Mouse (Mus musculus): ENCODE data around the gene Akap10. TPM values are rescaled to one million over a fixed set of nuclear protein-coding genes. Genes with fewer than 3 reads are reported as not detected.
"Not testable (repeated sequence)": the region's sequence is repeated elsewhere in the genome, so short reads cannot be mapped to it uniquely, and the experiment has no call there.

Gene Akap10
- polyA plus RNA-seq (2012; rRNA removed) = 9.0 and 10.7 TPM in 2 replicates

- under 1% methylated on average over 43 of the region's 43 CpGs for WGBS
- DNase-seq (ENCODE audit: low read depth, low spot score) = peak; percentile 80
These were observed at the start of gene Akap10 for GRCm38 (mm10) chr11:61930098-61930517. TSS of gene Akap10 (minus strand) at chr11:61930252.

DNA sequence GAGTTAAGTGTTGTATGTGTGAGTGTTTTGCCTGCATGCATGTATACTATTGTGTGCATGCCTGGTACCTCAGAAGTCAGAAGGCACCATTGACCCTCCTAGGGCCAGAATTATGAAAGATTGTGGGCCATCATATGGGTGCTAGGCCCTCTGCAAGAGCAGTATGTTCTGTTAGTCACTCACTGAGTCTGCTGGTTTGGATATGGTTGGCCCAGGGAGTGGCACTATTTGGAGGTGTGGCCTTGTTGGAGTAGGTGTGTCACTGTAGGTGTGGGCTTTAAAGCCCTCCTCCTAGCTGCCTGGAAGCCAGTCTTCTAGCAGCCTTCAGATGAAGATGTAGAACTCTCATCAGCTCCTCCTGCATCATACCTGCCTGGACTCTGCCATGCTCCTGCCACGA is 45.7 kb upstream of the Akap10 start:
- DNase-seq (ENCODE audit: low read depth, low spot score) = no peak
- WGBS = 73% methylated on average over 1 of the region's 1 CpGs

GRCm38 (mm10) chr11:61974106-61974707 is 44.2 kb upstream of the Akap10 start:
- 59% methylated on average over 13 of the region's 13 CpGs for WGBS

DNA sequence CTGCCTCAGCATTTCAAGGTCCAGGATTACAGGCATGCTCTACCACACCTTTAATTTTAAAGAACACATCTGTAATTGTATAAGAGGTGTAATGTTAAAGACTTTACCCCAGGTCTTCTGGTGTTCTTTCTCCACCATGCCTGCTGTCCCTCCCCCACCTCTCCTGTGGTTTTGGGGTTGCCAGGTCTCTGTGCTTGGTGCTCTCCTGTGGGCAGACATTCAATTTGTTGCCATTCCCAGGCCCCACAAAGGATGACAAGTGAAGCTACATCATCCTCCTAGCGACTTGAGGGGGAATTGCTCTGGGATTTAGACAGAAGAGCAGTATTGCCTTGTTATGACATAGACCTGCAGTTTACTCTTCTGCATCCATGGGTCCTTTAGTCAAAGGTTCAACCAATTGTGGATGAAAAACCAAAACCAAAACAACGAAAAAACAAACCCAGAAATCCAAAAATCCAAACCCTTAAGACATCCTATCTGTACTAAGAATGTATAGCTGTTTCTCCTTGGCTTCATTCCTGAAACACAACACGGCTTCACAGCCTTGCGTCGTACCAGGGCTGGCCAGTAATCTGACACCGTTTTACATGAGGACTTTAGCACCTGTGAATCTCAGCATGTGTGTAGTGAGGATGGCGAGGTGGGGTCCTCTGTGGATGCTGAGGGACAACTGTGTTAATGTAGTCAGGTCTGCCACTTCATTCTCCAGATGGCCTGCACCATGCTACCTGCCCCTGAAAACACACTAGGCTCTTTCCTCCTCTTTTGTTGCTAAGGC is 41.6 kb upstream of the Akap10 start:
- WGBS = 44% methylated on average over 7 of the region's 7 CpGs
- no peak for DNase-seq (ENCODE audit: low read depth, low spot score)

More at GRCm38 (mm10) chr11:61974106-61974707, 44.2 kb upstream of the Akap10 start:
- no peak for DNase-seq (ENCODE audit: low read depth, low spot score)

DNA sequence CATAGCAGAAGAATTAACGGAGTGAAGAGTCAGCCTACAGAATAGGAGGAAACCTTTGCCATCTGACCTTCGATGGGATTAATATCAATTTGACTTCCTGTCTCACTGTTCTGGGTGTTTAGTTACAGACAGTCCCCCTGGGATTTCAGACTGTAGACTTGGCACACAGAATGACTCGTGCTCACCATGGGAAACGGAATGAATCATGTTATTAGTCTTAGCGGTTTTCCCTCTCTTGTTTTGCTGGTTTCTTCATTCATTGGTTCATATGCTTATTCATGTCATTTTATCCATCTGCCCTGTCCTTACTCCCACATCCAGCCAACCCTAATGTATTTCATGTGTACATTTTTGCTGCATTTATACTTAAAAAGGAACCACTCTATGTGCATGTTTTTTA is 40.8 kb upstream of the Akap10 start:
- WGBS = 49% methylated on average over 5 of the region's 5 CpGs
- DNase-seq (ENCODE audit: low read depth, low spot score) = no peak

- no peak for DNase-seq (ENCODE audit: low read depth, low spot score)
- WGBS = 87% methylated on average over 2 of the region's 2 CpGs
These were observed 38.8 kb upstream of the Akap10 start for GRCm38 (mm10) chr11:61968875-61969274.

DNA sequence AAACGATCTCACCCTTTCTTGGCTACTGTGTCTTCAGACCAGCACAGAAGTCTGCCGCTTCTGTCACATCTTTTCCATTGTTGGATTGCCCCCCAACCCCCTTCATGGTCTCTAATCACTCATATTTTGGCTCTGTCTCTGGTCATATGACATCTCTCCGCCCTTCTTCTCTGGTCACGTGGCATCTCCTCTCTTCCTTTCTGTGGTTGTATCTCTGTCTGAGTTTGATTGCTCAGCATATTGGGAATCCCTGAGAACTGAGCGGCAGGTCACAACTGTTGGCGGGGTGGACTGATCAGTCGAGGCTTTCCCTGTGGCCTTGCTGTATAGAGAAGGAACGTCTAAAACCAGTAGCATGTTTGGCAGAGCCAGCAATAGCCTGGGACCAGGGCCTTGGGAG is 37.0 kb upstream of the Akap10 start:
- WGBS = 75% methylated on average over 8 of the region's 8 CpGs
- DNase-seq (ENCODE audit: low read depth, low spot score) = no peak

GRCm38 (mm10) chr11:61964611-61965010 is 34.6 kb upstream of the Akap10 start:
- DNase-seq (ENCODE audit: low read depth, low spot score) = no peak
- 88% methylated on average over 5 of the region's 5 CpGs for WGBS

GRCm38 (mm10) chr11:61963193-61963592 is 33.1 kb upstream of the Akap10 start:
- no peak for DNase-seq (ENCODE audit: low read depth, low spot score)
- WGBS = 83% methylated on average over 3 of the region's 3 CpGs

GRCm38 (mm10) chr11:61962684-61963083 is 32.6 kb upstream of the Akap10 start:
- no peak for DNase-seq (ENCODE audit: low read depth, low spot score)
- WGBS = 72% methylated on average over 6 of the region's 6 CpGs

- WGBS = 69% methylated on average over 2 of the region's 2 CpGs
- no peak for DNase-seq (ENCODE audit: low read depth, low spot score)
These were observed 30.0 kb upstream of the Akap10 start for GRCm38 (mm10) chr11:61960096-61960495.

DNA sequence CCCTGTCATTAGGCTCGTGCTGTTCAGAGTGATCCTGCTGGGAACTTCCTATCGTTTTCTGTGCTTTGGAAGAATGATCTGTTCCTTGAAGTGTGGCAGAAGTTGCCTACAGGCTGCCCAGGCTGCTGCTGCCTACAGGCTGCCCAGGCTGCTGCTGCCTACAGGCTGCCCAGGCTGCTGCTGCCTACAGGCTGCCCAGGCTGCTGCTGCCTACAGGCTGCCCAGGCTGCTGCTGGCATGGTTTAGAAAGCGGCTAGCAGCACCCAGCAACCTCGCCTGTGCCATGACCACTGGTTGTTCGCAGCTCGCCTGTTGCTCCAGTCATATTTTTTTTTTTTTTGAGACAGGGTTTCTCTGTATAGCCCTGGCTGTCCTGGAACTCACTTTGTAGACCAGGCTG is 28.7 kb upstream of the Akap10 start:
- DNase-seq (ENCODE audit: low read depth, low spot score) = not testable (repeated sequence)
- WGBS = 64% methylated on average over 6 of the region's 6 CpGs

DNA sequence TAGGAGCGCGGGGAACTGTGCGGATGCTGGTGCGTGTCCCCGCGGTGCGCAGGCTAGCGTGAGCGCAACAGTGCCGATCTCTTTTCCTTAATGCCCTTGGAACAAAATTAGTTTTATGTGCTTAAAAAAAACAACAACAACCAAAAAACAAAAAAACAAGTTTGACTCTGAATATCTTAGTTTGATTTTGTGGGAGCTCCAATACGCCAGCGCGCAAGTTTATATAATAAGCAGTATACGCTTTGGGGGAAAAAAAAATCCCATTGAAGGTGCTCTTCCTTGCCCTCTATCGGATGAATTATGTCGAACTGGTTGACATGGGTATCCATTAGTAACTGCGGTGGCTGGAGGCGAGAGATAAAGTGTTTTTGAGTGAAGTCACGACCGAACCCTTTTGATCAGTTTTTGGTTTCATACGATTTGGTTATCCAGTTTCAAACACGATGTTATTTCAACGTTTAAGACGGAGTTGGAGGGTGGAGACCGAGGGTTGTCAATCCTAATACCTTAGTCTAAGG is 27.3 kb upstream of the Akap10 start:
- no peak for DNase-seq (ENCODE audit: low read depth, low spot score)
- 5% methylated on average over 25 of the region's 25 CpGs for WGBS

- peak; percentile 44 for DNase-seq (ENCODE audit: low read depth, low spot score)
- under 1% methylated on average over 58 of the region's 58 CpGs for WGBS
These were observed 26.7 kb upstream of the Akap10 start, which contains the start of gene Specc1 for GRCm38 (mm10) chr11:61956572-61957295. TSS of gene Specc1 (plus strand) at chr11:61956763.

DNA sequence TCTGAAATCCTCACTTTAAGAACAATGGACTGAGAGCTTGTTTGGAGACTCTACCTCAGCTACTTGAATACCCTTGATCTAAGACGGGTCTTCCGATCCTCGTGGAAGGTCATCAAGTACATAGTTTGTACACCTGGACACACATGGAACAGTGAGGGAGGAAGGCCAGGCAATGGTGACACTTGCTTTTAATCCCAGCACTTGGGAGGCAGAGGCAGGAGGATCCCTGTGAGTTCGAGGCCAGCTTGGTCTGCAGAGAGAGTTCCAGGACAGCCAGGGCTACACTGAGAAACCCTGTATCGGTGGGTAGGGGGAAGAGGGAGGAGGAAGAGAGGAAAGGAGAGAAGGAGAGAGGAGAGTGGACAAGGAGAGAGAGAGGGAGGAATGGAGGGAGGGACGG is 25.9 kb upstream of the Akap10 start:
- WGBS = 83% methylated on average over 6 of the region's 6 CpGs
- no peak for DNase-seq (ENCODE audit: low read depth, low spot score)

GRCm38 (mm10) chr11:61955136-61955535 is 25.1 kb upstream of the Akap10 start:
- WGBS = 54% methylated on average over 6 of the region's 6 CpGs
- no peak for DNase-seq (ENCODE audit: low read depth, low spot score)

DNA sequence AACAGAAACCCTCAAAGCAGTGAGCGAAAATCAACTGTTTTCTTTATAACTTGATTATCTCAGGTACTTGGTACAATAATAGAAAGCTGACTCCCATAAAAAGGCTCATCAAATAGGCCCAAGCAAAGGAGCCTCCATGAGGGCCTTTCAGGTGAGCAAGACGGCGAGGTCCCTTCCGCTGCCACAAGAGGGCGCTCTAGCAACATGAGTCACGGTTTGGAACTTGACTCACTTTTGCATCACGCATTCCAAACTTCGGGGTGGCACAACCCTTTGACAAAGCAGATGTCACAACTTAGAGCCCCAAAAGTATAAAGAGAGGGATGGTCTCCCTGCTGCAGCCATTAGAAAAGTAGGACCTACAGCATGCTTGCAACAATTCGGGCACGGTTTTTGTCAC is 20.6 kb upstream of the Akap10 start:
- DNase-seq (ENCODE audit: low read depth, low spot score) = peak; percentile 52
- WGBS = 18% methylated on average over 10 of the region's 10 CpGs

DNA sequence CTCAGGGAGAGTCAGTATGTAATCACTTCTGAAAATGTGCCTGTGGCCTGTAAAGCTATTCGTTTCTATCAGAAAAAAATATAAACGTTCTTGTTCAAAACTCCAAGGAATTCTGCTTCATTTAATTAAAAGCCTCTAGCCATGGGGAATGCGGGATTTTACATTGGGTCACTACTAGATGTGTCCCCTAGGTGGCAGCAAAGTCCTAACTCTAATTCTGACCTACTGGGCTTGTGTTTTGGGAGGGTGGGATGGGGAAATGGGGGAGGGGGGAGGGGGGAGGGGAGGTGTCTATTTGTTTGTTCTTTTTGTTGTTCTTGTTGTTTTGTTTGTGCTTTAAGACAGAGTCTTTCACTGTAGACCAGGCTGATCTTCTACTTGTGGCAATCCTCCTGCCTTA is 19.3 kb upstream of the Akap10 start:
- DNase-seq (ENCODE audit: low read depth, low spot score) = no peak
- 1% methylated on average over 3 of the region's 3 CpGs for WGBS

- DNase-seq (ENCODE audit: low read depth, low spot score) = no peak
- 87% methylated on average over 4 of the region's 4 CpGs for WGBS
These were observed 16.6 kb upstream of the Akap10 start for GRCm38 (mm10) chr11:61946608-61947007.

DNA sequence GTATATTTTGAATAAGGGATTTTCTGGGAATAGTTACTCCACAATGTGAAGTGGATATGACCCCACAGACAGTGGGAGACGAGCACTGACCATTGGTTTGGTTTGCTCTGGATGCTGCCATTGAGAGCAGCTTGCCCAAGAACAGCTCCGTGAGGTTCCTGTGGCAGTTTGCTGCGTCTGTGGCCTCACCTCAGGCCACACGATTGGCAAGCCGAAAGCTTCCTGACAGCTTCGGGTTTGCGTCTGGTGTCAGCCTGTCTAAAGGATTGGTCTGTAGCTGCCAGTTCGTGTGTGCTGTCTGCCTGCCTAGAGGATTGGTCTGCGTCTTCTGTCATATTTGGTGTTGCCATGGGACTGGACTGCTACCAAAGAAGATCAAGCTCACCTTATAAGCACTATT is 14.4 kb upstream of the Akap10 start:
- WGBS = 83% methylated on average over 9 of the region's 9 CpGs
- DNase-seq (ENCODE audit: low read depth, low spot score) = no peak
